Mouse (Mus musculus): ENCODE measurements at regions not wholly inside any gene's neighbourhood (a gene's known extent, or its start where the extent isn't known, plus 50 kb on each side); places are given as distances from the start of the nearest gene placed in this dataset.
"Not testable (repeated sequence)": the region's sequence is repeated elsewhere in the genome, so short reads cannot be mapped to it uniquely, and the experiment has no call there.

GRCm38 (mm10) chr6:109246510-109246909 is 418.1 kb downstream of the Edem1 start:
- TF ChIP-seq POLR2A, EP300 (IDR thresholded peaks at IDR 0.05; ENCODE audit: insufficient read depth, low read depth, low read length): not testable (repeated sequence)
